9 mouse cellular contexts compared by ENCODE assay signal in genomic region chr6:124640997-124641396, GRCm38 (mm10). TPM values are rescaled to one million over a fixed set of nuclear protein-coding genes. Genes with fewer than 3 reads are reported as not detected.
DNase-seq lines count a peak whose midpoint lies in the region; ATAC-seq and TF ChIP-seq lines count a peak whose summit lies in the region.
"Had no signal": no experiment of that assay in that cellular context is flagged by ENCODE, and none has a peak within 500 bp of the region (broad histone marks: within the 10 kb centered on the region; RNA-seq: fewer than 3 reads in every experiment).

No protein-coding gene starts in this region.

- ATAC-seq in midbrain, embryonic 11.5 days (ENCODE audit: low FRiP score), result no peak
- ATAC-seq in midbrain, embryonic 13.5 days, result no peak
- ATAC-seq in liver, embryonic 14.5 days (ENCODE audit: insufficient read depth), result no peak

- TF ChIP-seq EP300 in liver, embryonic 14.5 days (IDR thresholded peaks at IDR 0.05; ENCODE audit: low read depth), result no peak

- no peak overlapping the region for H3K9ac ChIP-seq in midbrain, embryonic 11.5 days (ENCODE audit: low read length)
- no peak overlapping the region for H3K9ac ChIP-seq in midbrain, embryonic 13.5 days (replicated peaks)
- no peak overlapping the region for H3K9ac ChIP-seq in liver, embryonic 14.5 days (replicated peaks)
- H3K9ac ChIP-seq: heart, embryonic 15.5 days had no signal

- H3K9me3 ChIP-seq in midbrain, embryonic 11.5 days (ENCODE audit: control insufficient read depth, low read length), result no peaks in the 10 kb centered on the region
- no peaks in the 10 kb centered on the region for H3K9me3 ChIP-seq in midbrain, embryonic 13.5 days
- no peaks in the 10 kb centered on the region for H3K9me3 ChIP-seq in liver, embryonic 14.5 days (ENCODE audit: control insufficient read depth, low read length)
- H3K9me3 ChIP-seq: heart, embryonic 15.5 days had no signal

- no peaks in the 10 kb centered on the region for H3K36me3 ChIP-seq in midbrain, embryonic 11.5 days (ENCODE audit: control insufficient read depth, insufficient read depth, low read length)
- H3K36me3 ChIP-seq in midbrain, embryonic 13.5 days, result no peaks in the 10 kb centered on the region
- no peaks in the 10 kb centered on the region for H3K36me3 ChIP-seq in liver, embryonic 14.5 days (replicated peaks; ENCODE audit: control insufficient read depth, insufficient read depth, low read depth)
- H3K36me3 ChIP-seq: heart, embryonic 15.5 days had no signal

- H3K4me3 ChIP-seq in midbrain, embryonic 11.5 days (ENCODE audit: low read depth, low read length), result no peak overlapping the region
- no peak overlapping the region for H3K4me3 ChIP-seq in midbrain, embryonic 13.5 days (replicated peaks)
- no peak overlapping the region for H3K4me3 ChIP-seq in liver, embryonic 14.5 days (ENCODE audit: insufficient read depth in 1 of 2, low read depth in 2 of 2, low read length in 2 of 2)
- H3K4me3 ChIP-seq: heart, embryonic 15.5 days had no signal

- H3K4me1 ChIP-seq in midbrain, embryonic 11.5 days (ENCODE audit: control insufficient read depth, insufficient read depth, low read length), result no peaks in the 10 kb centered on the region
- no peaks in the 10 kb centered on the region for H3K4me1 ChIP-seq in midbrain, embryonic 13.5 days (replicated peaks)
- peaks cover 3 to 15% of the 10 kb centered on the region in 2 experiments; a peak in 3 of 4 replicates for H3K4me1 ChIP-seq in liver, embryonic 14.5 days (replicated peaks; ENCODE audit: control insufficient read depth in 2 of 2, insufficient read depth in 2 of 2, low read length in 1 of 2)
- H3K4me1 ChIP-seq: heart, embryonic 15.5 days had no signal

- no peak overlapping the region for H3K27ac ChIP-seq in midbrain, embryonic 11.5 days (ENCODE audit: low read depth, low read length)
- H3K27ac ChIP-seq in midbrain, embryonic 13.5 days, result no peak overlapping the region
- H3K27ac ChIP-seq in liver, embryonic 14.5 days, result no peak overlapping the region
- H3K27ac ChIP-seq: heart, embryonic 15.5 days had no signal

- peak; percentile 87 for TF ChIP-seq CTCF in liver, embryonic 14.5 days (IDR thresholded peaks at IDR 0.05; ENCODE audit: low read depth)

- peak; percentile 87 for DNase-seq in midbrain, embryonic 11.5 days (ENCODE audit: low spot score, missing footprints)
- peak; percentile 73 to 79 for DNase-seq in adrenal gland, adult 18-20 months (ENCODE audit: low spot score in 2 of 2)
- DNase-seq in embryo, embryonic 10.5 days (ENCODE audit: low spot score), result peak; percentile 75
- peak; percentile 87 for DNase-seq in kidney, adult 9 months
- peak in 2 of 3 experiments; percentile 40 to 52 for DNase-seq in liver, embryonic 14.5 days (ENCODE audit: low read depth in 3 of 3, low spot score in 3 of 3)
- peak; percentile 36 for DNase-seq in retina, postnatal 7 days (ENCODE audit: low read depth, low spot score)
- DNase-seq in urinary bladder, postnatal 14 days (ENCODE audit: low spot score), result peak; percentile 80

- no peak overlapping the region for H3K4me2 ChIP-seq in midbrain, embryonic 11.5 days
- no peak overlapping the region for H3K4me2 ChIP-seq in midbrain, embryonic 13.5 days (replicated peaks)
- H3K4me2 ChIP-seq in liver, embryonic 14.5 days (ENCODE audit: low read depth), result no peak overlapping the region
- H3K4me2 ChIP-seq: heart, embryonic 15.5 days had no signal

- no peaks in the 10 kb centered on the region for H3K27me3 ChIP-seq in midbrain, embryonic 11.5 days (ENCODE audit: control insufficient read depth, insufficient read depth, low read length)
- H3K27me3 ChIP-seq in midbrain, embryonic 13.5 days, result no peaks in the 10 kb centered on the region
- H3K27me3 ChIP-seq in liver, embryonic 14.5 days (ENCODE audit: control insufficient read depth, insufficient read depth, low read length), result no peaks in the 10 kb centered on the region
- H3K27me3 ChIP-seq: heart, embryonic 15.5 days had no signal

- 37% methylated on average over 8 of the region's 8 CpGs for WGBS in midbrain, embryonic 11.5 days
- 41% methylated on average over 8 of the region's 8 CpGs for WGBS in midbrain, embryonic 13.5 days
- 22% methylated on average over 8 of the region's 8 CpGs for WGBS in liver, embryonic 14.5 days (ENCODE audit: insufficient replicate concordance)

RNA-seq across cellular contexts. Expression of gene C1s2, which starts 5.1 kb away (rescaled TPM):
- not detected in 2 replicates for polyA plus RNA-seq in midbrain, embryonic 11.5 days (2014; fragmentation: Nextera tagmentation; extraction: Ambion mirVana)
- polyA plus RNA-seq in midbrain, embryonic 13.5 days (2015; fragmentation: Nextera tagmentation; extraction: Ambion mirVana), result 0.13 TPM in 2 replicates
- total RNA-seq in adrenal gland, adult 18-20 months (2021), result 1 to 10 TPM; 2.0 to 2.8 TPM
- 0.01 TPM in 1 of 2 replicates, not detected in the other for polyA plus RNA-seq in liver, embryonic 14.5 days (2012; rRNA removed)
- not detected in 2 replicates for polyA plus RNA-seq in liver, embryonic 14.5 days (2014; fragmentation: Nextera tagmentation; extraction: Ambion mirVana)
- polyA plus RNA-seq: heart, embryonic 15.5 days had no signal

RNA-seq across cellular contexts. Expression of gene Lpcat3, which starts 21.8 kb away (rescaled TPM):
- 30.9 and 32.3 TPM in 2 replicates for polyA plus RNA-seq in midbrain, embryonic 11.5 days (2014; fragmentation: Nextera tagmentation; extraction: Ambion mirVana)
- polyA plus RNA-seq in midbrain, embryonic 13.5 days (2015; fragmentation: Nextera tagmentation; extraction: Ambion mirVana), result 39.6 and 40.0 TPM in 2 replicates
- total RNA-seq in adrenal gland, adult 18-20 months (2021), result 100 to 1,000 TPM in 1 of 2 experiments, 10 to 100 TPM in 1; 92.9 to 108 TPM
- polyA plus RNA-seq in liver, embryonic 14.5 days (2012; rRNA removed), result 61.4 and 65.7 TPM in 2 replicates
- 64.2 and 67.0 TPM in 2 replicates for polyA plus RNA-seq in liver, embryonic 14.5 days (2014; fragmentation: Nextera tagmentation; extraction: Ambion mirVana)

Comparison
In these comparisons a context has a peak if more than half of its experiments do, and no peak if none do; other contexts are left out.
1. DNase-seq: peak in every context shown above with its lines; median percentile 87 in midbrain, embryonic 11.5 days; 87 in kidney, adult 9 months; 80 in urinary bladder, postnatal 14 days; 76 in adrenal gland, adult 18-20 months; 75 in embryo, embryonic 10.5 days; 46 in liver, embryonic 14.5 days; 36 in retina, postnatal 7 days.